Comparison of ENCODE assay signal across 28 mouse cellular contexts in genomic region chr9:34143131-34143795, GRCm38 (mm10).
DNase-seq lines count a peak whose midpoint lies in the region; ATAC-seq and TF ChIP-seq lines count a peak whose summit lies in the region.
"Had no signal": no experiment of that assay in that cellular context is flagged by ENCODE, and none has a peak within 500 bp of the region (broad histone marks: within the 10 kb centered on the region; RNA-seq: fewer than 3 reads in every experiment).

No protein-coding gene starts in this region.

- no peak for ATAC-seq in forebrain, embryonic 15.5 days (replicated peaks)
- no peak for ATAC-seq in forebrain, embryonic 11.5 days (replicated peaks; ENCODE audit: low FRiP score)
- ATAC-seq in intestine, embryonic 15.5 days = no peak
- ATAC-seq: forebrain, embryonic 13.5 days; hindbrain, postnatal 0 days; inflammation-experienced regulatory T-cells, adult 6 months; intestine, postnatal 0 days; Patski had no signal

- WGBS in forebrain, embryonic 15.5 days = 63% methylated on average over 4 of the region's 4 CpGs
- WGBS in forebrain, embryonic 11.5 days = 85% methylated on average over 4 of the region's 4 CpGs
- 79% methylated on average over 4 of the region's 4 CpGs for WGBS in intestine, embryonic 15.5 days

- no peaks in the 10 kb centered on the region for H3K9me3 ChIP-seq in forebrain, embryonic 15.5 days
- no peaks in the 10 kb centered on the region for H3K9me3 ChIP-seq in forebrain, embryonic 11.5 days (ENCODE audit: control insufficient read depth, low read length)
- no peaks in the 10 kb centered on the region for H3K9me3 ChIP-seq in CH12.LX (replicated peaks; ENCODE audit: low read length)
- no peaks in the 10 kb centered on the region for H3K9me3 ChIP-seq in intestine, embryonic 15.5 days
- H3K9me3 ChIP-seq: embryonic facial prominence, embryonic 10.5 days; embryonic facial prominence, embryonic 13.5 days; forebrain, embryonic 13.5 days; G1E; heart, embryonic 10.5 days; heart, embryonic 13.5 days had no signal

- no peak for TF ChIP-seq CTCF in CH12.LX (conservative IDR thresholded peaks at IDR 0.05 in 1 of 2, IDR thresholded peaks at IDR 0.05 in 1 of 2; ENCODE audit: low read depth in 2 of 2, low read length in 2 of 2)

- no peak overlapping the region for H3K9ac ChIP-seq in forebrain, embryonic 15.5 days (replicated peaks)
- H3K9ac ChIP-seq in forebrain, embryonic 11.5 days (ENCODE audit: low read length) = no peak overlapping the region
- H3K9ac ChIP-seq in CH12.LX (ENCODE audit: insufficient read depth, low read depth) = no peak overlapping the region
- no peak overlapping the region for H3K9ac ChIP-seq in intestine, embryonic 15.5 days
- H3K9ac ChIP-seq: embryonic facial prominence, embryonic 13.5 days; forebrain, embryonic 13.5 days; heart, embryonic 13.5 days; hindbrain, embryonic 14.5 days had no signal

- H3K36me3 ChIP-seq in forebrain, embryonic 15.5 days = no peaks in the 10 kb centered on the region
- no peaks in the 10 kb centered on the region for H3K36me3 ChIP-seq in forebrain, embryonic 11.5 days (ENCODE audit: control insufficient read depth, insufficient read depth, low read length)
- no peaks in the 10 kb centered on the region for H3K36me3 ChIP-seq in CH12.LX (replicated peaks in 1 of 2; ENCODE audit: control insufficient read depth in 1 of 2, insufficient read depth in 1 of 2, low read length in 1 of 2)
- no peaks in the 10 kb centered on the region for H3K36me3 ChIP-seq in intestine, embryonic 15.5 days
- H3K36me3 ChIP-seq: embryonic facial prominence, embryonic 10.5 days; embryonic facial prominence, embryonic 13.5 days; G1E; heart, embryonic 10.5 days; heart, embryonic 13.5 days had no signal

- no peaks in the 10 kb centered on the region for H3K79me2 ChIP-seq in CH12.LX (replicated peaks; ENCODE audit: control insufficient read depth, extremely low read depth, insufficient read depth, poor library complexity, severe bottlenecking)

- H3K27ac ChIP-seq in forebrain, embryonic 15.5 days (replicated peaks) = peak overlapping the region; percentile 33; the same call in 1 of the 2 replicates
- no peak overlapping the region for H3K27ac ChIP-seq in forebrain, embryonic 11.5 days (ENCODE audit: low read depth, low read length)
- no peak overlapping the region for H3K27ac ChIP-seq in CH12.LX (ENCODE audit: insufficient read depth, low read depth)
- H3K27ac ChIP-seq in intestine, embryonic 15.5 days = no peak overlapping the region
- H3K27ac ChIP-seq: embryonic facial prominence, embryonic 10.5 days; embryonic facial prominence, embryonic 13.5 days; forebrain, embryonic 13.5 days; heart, adult 2 months; heart, embryonic 10.5 days; heart, embryonic 13.5 days; hindbrain, embryonic 14.5 days; hindbrain, postnatal 0 days had no signal

- in situ Hi-C loops in CH12.LX (cut with MboI; ENCODE audit: low pct_ligation_motif_present, low pct_unique_long_range_greater_than_20kb, low sequenced_read_pairs) = no loop called here

- H3K4me2 ChIP-seq in forebrain, embryonic 15.5 days (replicated peaks) = no peak overlapping the region
- H3K4me2 ChIP-seq in forebrain, embryonic 11.5 days (ENCODE audit: low read depth, low read length, severe bottlenecking) = no peak overlapping the region
- no peak overlapping the region for H3K4me2 ChIP-seq in CH12.LX (ENCODE audit: insufficient read depth, low read depth, poor library complexity, severe bottlenecking)
- H3K4me2 ChIP-seq in intestine, embryonic 15.5 days (replicated peaks) = no peak overlapping the region
- H3K4me2 ChIP-seq: embryonic facial prominence, embryonic 13.5 days; forebrain, embryonic 13.5 days; heart, embryonic 13.5 days; hindbrain, embryonic 14.5 days had no signal

- dilution Hi-C loops in CH12.LX (cut with MboI; ENCODE audit: extremely low pct_ligation_motif_present, extremely low pct_unique_long_range_greater_than_20kb, low sequenced_read_pairs) = no loop called here

- no peak for TF ChIP-seq RAD21 in CH12.LX (IDR thresholded peaks at IDR 0.05; ENCODE audit: low read depth, low read length)

- no peak for TF ChIP-seq POLR2A in CH12.LX (IDR thresholded peaks at IDR 0.05; ENCODE audit: low read depth, low read length)

- no peaks in the 10 kb centered on the region for H3K4me1 ChIP-seq in forebrain, embryonic 15.5 days
- no peaks in the 10 kb centered on the region for H3K4me1 ChIP-seq in forebrain, embryonic 11.5 days (replicated peaks; ENCODE audit: control insufficient read depth, insufficient read depth, low read length)
- peaks cover 0 to 11% of the 10 kb centered on the region in 2 experiments; a peak in 1 of 4 replicates for H3K4me1 ChIP-seq in CH12.LX (ENCODE audit: control insufficient read depth in 1 of 2, insufficient read depth in 2 of 2)
- H3K4me1 ChIP-seq in intestine, embryonic 15.5 days (replicated peaks) = no peaks in the 10 kb centered on the region
- H3K4me1 ChIP-seq: embryonic facial prominence, embryonic 10.5 days; embryonic facial prominence, embryonic 13.5 days; forebrain, embryonic 13.5 days; heart, embryonic 10.5 days; heart, embryonic 13.5 days had no signal

- no peaks in the 10 kb centered on the region for H3K27me3 ChIP-seq in forebrain, embryonic 15.5 days
- H3K27me3 ChIP-seq in forebrain, embryonic 11.5 days (ENCODE audit: control insufficient read depth, insufficient read depth, low read length) = no peaks in the 10 kb centered on the region
- no peaks in the 10 kb centered on the region for H3K27me3 ChIP-seq in CH12.LX (replicated peaks)
- H3K27me3 ChIP-seq in intestine, embryonic 15.5 days (replicated peaks) = no peaks in the 10 kb centered on the region
- H3K27me3 ChIP-seq: embryonic facial prominence, embryonic 13.5 days; forebrain, embryonic 13.5 days; heart, embryonic 13.5 days; Patski had no signal

- TF ChIP-seq EP300 in CH12.LX (IDR thresholded peaks at IDR 0.05; ENCODE audit: low read length) = no peak

- no peak overlapping the region for H3K4me3 ChIP-seq in forebrain, embryonic 15.5 days
- H3K4me3 ChIP-seq in forebrain, embryonic 11.5 days (ENCODE audit: low read depth, low read length) = no peak overlapping the region
- H3K4me3 ChIP-seq in CH12.LX (replicated peaks in 1 of 3; ENCODE audit: low read depth in 2 of 3, low read length in 2 of 3, poor library complexity in 1 of 3) = no peak overlapping the region
- H3K4me3 ChIP-seq in intestine, embryonic 15.5 days (replicated peaks) = no peak overlapping the region
- H3K4me3 ChIP-seq: embryonic facial prominence, embryonic 10.5 days; embryonic facial prominence, embryonic 13.5 days; erythroblast, embryonic 14.5 days; forebrain, embryonic 13.5 days; heart, adult 2 months; heart, embryonic 10.5 days; heart, embryonic 13.5 days had no signal

- peak; percentile 66 to 73 for DNase-seq in cerebellum, postnatal 10 days
- DNase-seq in cerebellum, adult 18-20 months = no peak
- DNase-seq in forebrain, embryonic 11.5 days (ENCODE audit: low spot score) = no peak
- DNase-seq in CH12.LX (ENCODE audit: extremely low read depth) = peak; percentile 7
- DNase-seq: adrenal gland, postnatal 10 days; adrenal gland, postnatal 36 days; cerebellum, adult 11-12 months; embryo, embryonic 11 days; gastrocnemius, postnatal 10 days; gastrocnemius, postnatal 36 days; heart, adult 2 months; heart, postnatal 14 days; heart, postnatal 4 days; kidney, adult 2 months had no signal

TF ChIP-seq in CH12.LX, 34 proteins besides CTCF, POLR2A, EP300 and RAD21:
- no peak for TF ChIP-seq NRF1 (IDR thresholded peaks at IDR 0.05; ENCODE audit: low read depth, low read length)
- no peak for TF ChIP-seq MAZ (IDR thresholded peaks at IDR 0.05; ENCODE audit: low read depth, low read length)
- no peak for TF ChIP-seq HCFC1 (IDR thresholded peaks at IDR 0.05; ENCODE audit: low read depth, low read length)
- TF ChIP-seq TCF12 (IDR thresholded peaks at IDR 0.05; ENCODE audit: low read depth, low read length) = no peak
- no peak for TF ChIP-seq PAX5 (IDR thresholded peaks at IDR 0.05; ENCODE audit: low read length)
- TF ChIP-seq CHD2 (IDR thresholded peaks at IDR 0.05; ENCODE audit: low read length) = no peak

Comparison
In these comparisons a context has a peak if more than half of its experiments do, and no peak if none do; other contexts are left out.
1. DNase-seq: peak in cerebellum, postnatal 10 days (2 of 2) and CH12.LX (single experiment); none in cerebellum, adult 18-20 months (0 of 2) and forebrain, embryonic 11.5 days (single experiment).